Mouse (Mus musculus): ENCODE results near the gene Prtg.

DNA sequence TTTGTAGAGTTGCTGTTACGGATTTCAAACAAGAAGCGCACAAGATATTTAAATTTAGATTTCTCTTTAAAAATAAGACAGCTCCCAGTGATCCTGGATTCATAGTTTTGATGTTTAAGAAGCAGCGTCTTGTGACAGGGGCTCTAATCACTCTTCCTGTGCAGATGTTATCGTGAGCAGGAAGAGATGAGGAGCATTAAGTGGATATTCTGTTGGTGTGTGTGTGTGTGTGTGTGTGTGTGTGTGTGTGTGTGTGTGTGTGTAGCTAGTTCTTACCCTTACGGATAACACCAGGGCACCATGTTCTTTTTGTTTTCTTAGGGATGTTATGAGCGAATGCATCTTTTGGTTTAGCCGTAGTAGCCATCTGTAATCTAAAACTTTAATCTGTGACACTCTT, 5.4 kb downstream of the Prtg start:
- TF ChIP-seq CTCF (conservative IDR thresholded peaks at IDR 0.05 in 1 of 2, IDR thresholded peaks at IDR 0.05 in 1 of 2; ENCODE audit: low read depth in 2 of 2, low read length in 2 of 2) = no peak
- no peak for TF ChIP-seq MEF2A (IDR thresholded peaks at IDR 0.05; ENCODE audit: borderline replicate concordance, low read depth, low read length)

Data from CH12.LX (cell line).